Mouse (Mus musculus) limb, embryonic 15.5 days (tissue): ENCODE measurements at regions not wholly inside any gene's neighbourhood (a gene's known extent, or its start where the extent isn't known, plus 50 kb on each side); places are given as distances from the start of the nearest gene placed in this dataset.
A peak's percentile ranks its signal among the peaks of the same experiment; 100 is the strongest.

Experiments used
- ATAC-seq: fragments of 200-750 bp; cut with Nextera tagmentation; 2 replicates; pipeline ENCODE4 v1.8.0; 2017; ENCODE audit warnings: low read depth, moderate TSS enrichment; ENCODE audit not compliant: insufficient number of reproducible peaks, low FRiP score, low TSS enrichment
- H3K27ac ChIP-seq: fragments of 300-500 bp; sonication (generic); 2 replicates; pipeline ENCODE4 v1.5.1; 2015; ENCODE audit warnings: moderate library complexity, mild to moderate bottlenecking, inconsistent platforms
- H3K27me3 ChIP-seq: fragments of 300-500 bp; sonication (generic); 2 replicates; pipeline ENCODE4 v1.6.1; 2015; ENCODE audit warnings: inconsistent platforms
- H3K36me3 ChIP-seq: fragments of 300-500 bp; sonication (generic); 2 replicates; pipeline ENCODE4 v1.6.1; 2015; ENCODE audit warnings: inconsistent platforms
- H3K4me1 ChIP-seq: fragments of 300-500 bp; sonication (generic); 2 replicates; pipeline ENCODE4 v1.6.1; 2015; ENCODE audit warnings: inconsistent platforms
- H3K4me2 ChIP-seq: fragments of 300-500 bp; sonication (generic); 2 replicates; pipeline ENCODE4 v1.6.1; 2015; ENCODE audit warnings: mild to moderate bottlenecking, inconsistent platforms
- H3K4me3 ChIP-seq: fragments of 300-500 bp; sonication (generic); 2 replicates; pipeline ENCODE4 v1.5.1; 2015; ENCODE audit warnings: mild to moderate bottlenecking, inconsistent platforms
- H3K9ac ChIP-seq: fragments of 300-500 bp; sonication (generic); 2 replicates; pipeline ENCODE4 v1.6.1; 2015; ENCODE audit warnings: inconsistent platforms
- H3K9me3 ChIP-seq: fragments of 300-500 bp; sonication (generic); 2 replicates; pipeline ENCODE4 v1.6.1; 2016; ENCODE audit warnings: inconsistent platforms
- WGBS: fragments of 180-500 bp; shearing (Covaris S2); methylation state at CpG from one replicate; pipeline ENCODE4 v1.1.7; 2015; 5-methylcytosine and 5-hydroxymethylcytosine counted together

DNA sequence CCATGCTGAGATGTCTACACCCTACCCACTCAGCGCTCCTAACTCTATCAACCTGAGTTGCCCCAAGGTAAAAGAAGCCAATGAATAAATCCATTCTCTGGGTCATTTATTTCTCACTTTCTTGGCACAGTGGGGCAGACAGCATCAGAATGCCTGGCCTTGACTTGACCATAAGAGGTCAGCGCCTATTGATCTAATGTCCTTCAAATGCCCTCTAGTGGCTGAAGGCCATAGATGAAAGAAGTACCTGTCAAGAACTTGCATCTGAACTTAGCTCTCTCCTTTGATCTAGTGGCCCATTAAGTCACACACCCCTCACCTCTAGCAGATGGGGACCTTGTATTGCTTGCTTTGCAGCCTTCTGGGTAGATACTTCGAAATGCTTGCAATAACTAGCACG lies 159.5 kb upstream of the Smarca2 start:
- H3K4me3 ChIP-seq: no peak overlapping the region
- no peak for ATAC-seq
- no peak overlapping the region for H3K27ac ChIP-seq
- WGBS: 79% methylated on average over 4 of the region's 4 CpGs
- H3K36me3 ChIP-seq: no peaks in the 10 kb centered on the region
- no peaks in the 10 kb centered on the region for H3K9me3 ChIP-seq
- no peak overlapping the region for H3K9ac ChIP-seq
- H3K27me3 ChIP-seq: no peaks in the 10 kb centered on the region
- H3K4me1 ChIP-seq: no peaks in the 10 kb centered on the region
- H3K4me2 ChIP-seq: no peak overlapping the region

DNA sequence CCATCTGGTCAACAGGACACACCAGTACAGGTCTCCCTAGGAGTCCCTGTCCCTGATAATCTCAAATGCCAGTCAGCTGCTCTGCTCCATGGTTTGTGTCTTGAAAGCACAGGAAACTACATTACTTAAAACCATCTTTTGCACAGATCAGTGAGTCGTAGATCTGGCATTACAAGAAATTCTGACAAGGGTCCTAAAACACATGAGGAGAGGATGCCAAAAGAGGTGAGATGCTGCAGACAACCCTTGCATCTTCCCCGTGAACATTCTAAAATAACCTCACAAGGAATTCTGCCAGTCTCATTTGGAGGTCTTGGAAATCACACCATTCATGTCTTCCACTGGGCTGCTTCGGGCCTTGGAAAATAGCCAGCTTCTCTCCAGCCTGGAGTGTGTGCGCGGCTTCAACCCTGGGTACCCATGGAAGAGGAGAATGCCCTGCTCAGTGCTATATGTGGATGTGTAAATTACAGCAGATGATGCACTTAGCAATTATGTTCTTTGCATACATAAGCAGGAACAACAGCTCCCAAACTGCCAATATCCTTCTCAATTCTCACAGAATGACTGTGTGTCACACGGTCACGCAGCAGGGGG lies 157.3 kb upstream of the Smarca2 start:
- H3K9me3 ChIP-seq: no peaks in the 10 kb centered on the region
- H3K9ac ChIP-seq: no peak overlapping the region
- ATAC-seq: no peak
- H3K36me3 ChIP-seq: no peaks in the 10 kb centered on the region
- no peak overlapping the region for H3K4me3 ChIP-seq
- no peak overlapping the region for H3K4me2 ChIP-seq
- no peaks in the 10 kb centered on the region for H3K4me1 ChIP-seq
- H3K27me3 ChIP-seq: no peaks in the 10 kb centered on the region
- 79% methylated on average over 7 of the region's 7 CpGs for WGBS
- no peak overlapping the region for H3K27ac ChIP-seq

- Histone ChIP-seq H3K36me3 (no peaks in the 10 kb centered on the region), H3K27me3 (0 out of 2 replicates have a peak, but pooled peaks cover 2% of the 10 kb centered on the region), H3K4me2 (no peak overlapping the region), H3K9ac (no peak overlapping the region), H3K9me3 (no peaks in the 10 kb centered on the region), H3K4me3 (no peak overlapping the region), H3K27ac (no peak overlapping the region), H3K4me1 (no peaks in the 10 kb centered on the region)
- no peak for ATAC-seq
- WGBS: 46% methylated on average over 4 of the region's 4 CpGs
Measured at GRCm38 (mm10) chr19:26461712-26462111, 143.1 kb upstream of the Smarca2 start.

DNA sequence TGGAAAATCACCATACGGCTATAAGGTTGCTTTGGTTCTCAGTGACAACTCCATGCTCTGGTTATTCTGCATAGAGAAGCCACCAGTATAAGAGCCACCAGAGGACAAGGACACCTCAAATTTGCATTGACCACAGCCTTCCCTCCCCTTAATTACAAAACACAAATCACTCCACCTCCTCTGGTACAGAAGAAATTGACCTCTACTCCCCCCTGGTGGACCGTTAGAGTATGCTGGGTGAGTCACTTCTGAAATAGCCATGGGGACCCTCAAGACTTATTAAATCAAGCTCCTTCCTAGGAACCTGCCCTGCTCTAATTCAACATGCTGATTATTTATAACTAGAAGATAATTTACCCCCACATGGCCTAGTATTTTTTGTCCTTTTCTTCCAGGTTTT lies 139.6 kb upstream of the Smarca2 start:
- no peaks in the 10 kb centered on the region for H3K36me3 ChIP-seq
- 0 out of 2 replicates have a peak, but pooled peaks cover 2% of the 10 kb centered on the region for H3K27me3 ChIP-seq
- H3K9me3 ChIP-seq: no peaks in the 10 kb centered on the region
- H3K9ac ChIP-seq: no peak overlapping the region
- H3K4me1 ChIP-seq: no peaks in the 10 kb centered on the region
- no peak overlapping the region for H3K4me3 ChIP-seq
- ATAC-seq: no peak
- WGBS: 47% methylated on average over 2 of the region's 2 CpGs
- H3K27ac ChIP-seq: no peak overlapping the region
- H3K4me2 ChIP-seq: no peak overlapping the region

GRCm38 (mm10) chr19:26466244-26466643 lies 138.6 kb upstream of the Smarca2 start:
- WGBS: 77% methylated on average over 4 of the region's 4 CpGs
- Histone ChIP-seq H3K27me3 (0 out of 2 replicates have a peak, but pooled peaks cover 2% of the 10 kb centered on the region), H3K9ac (no peak overlapping the region), H3K36me3 (no peaks in the 10 kb centered on the region), H3K4me3 (no peak overlapping the region), H3K9me3 (no peaks in the 10 kb centered on the region), H3K4me2 (no peak overlapping the region), H3K27ac (no peak overlapping the region), H3K4me1 (no peaks in the 10 kb centered on the region)
- no peak for ATAC-seq

GRCm38 (mm10) chr19:26467179-26467651 lies 137.6 kb upstream of the Smarca2 start:
- Histone ChIP-seq H3K4me2 (no peak overlapping the region), H3K4me1 (no peaks in the 10 kb centered on the region), H3K36me3 (no peaks in the 10 kb centered on the region), H3K27ac (no peak overlapping the region), H3K9ac (no peak overlapping the region), H3K9me3 (no peaks in the 10 kb centered on the region), H3K27me3 (0 out of 2 replicates have a peak, but pooled peaks cover 2% of the 10 kb centered on the region), H3K4me3 (no peak overlapping the region)
- no peak for ATAC-seq
- 51% methylated on average over 5 of the region's 5 CpGs for WGBS

DNA sequence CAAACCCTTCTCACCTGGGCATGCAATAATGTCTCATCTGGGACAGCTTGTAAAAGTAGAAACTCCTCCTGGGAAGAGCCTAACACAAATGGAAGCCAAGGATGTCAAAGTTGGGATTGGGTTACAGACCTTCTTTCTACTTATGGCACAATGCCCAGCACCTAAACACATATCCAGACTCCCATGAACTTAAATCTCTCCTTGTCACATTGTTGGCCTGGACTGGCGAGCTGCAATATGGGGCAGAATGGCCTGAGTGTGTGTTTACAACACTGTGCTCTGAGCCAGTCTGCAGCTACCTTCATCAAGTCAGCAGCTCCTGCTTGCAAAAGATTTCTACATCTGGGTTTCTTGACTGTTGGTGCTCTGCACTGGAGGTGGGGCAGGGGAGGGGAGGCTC lies 132.2 kb upstream of the Smarca2 start:
- 57% methylated on average over 1 of the region's 1 CpGs for WGBS
- Histone ChIP-seq H3K27ac (no peak overlapping the region), H3K9ac (no peak overlapping the region), H3K4me3 (no peak overlapping the region), H3K27me3 (no peaks in the 10 kb centered on the region), H3K36me3 (no peaks in the 10 kb centered on the region), H3K4me1 (peaks cover 13% of the 10 kb centered on the region), H3K9me3 (no peaks in the 10 kb centered on the region), H3K4me2 (no peak overlapping the region)
- no peak for ATAC-seq

- H3K27ac ChIP-seq: no peak overlapping the region
- peaks cover 13% of the 10 kb centered on the region for H3K4me1 ChIP-seq
- no peaks in the 10 kb centered on the region for H3K27me3 ChIP-seq
- H3K36me3 ChIP-seq: no peaks in the 10 kb centered on the region
- no peaks in the 10 kb centered on the region for H3K9me3 ChIP-seq
- no peak for ATAC-seq
- H3K9ac ChIP-seq: no peak overlapping the region
- H3K4me3 ChIP-seq: no peak overlapping the region
- no peak overlapping the region for H3K4me2 ChIP-seq
- 74% methylated on average over 3 of the region's 3 CpGs for WGBS
Measured at GRCm38 (mm10) chr19:26473211-26473610, 131.6 kb upstream of the Smarca2 start.

GRCm38 (mm10) chr19:26475197-26475596 lies 129.7 kb upstream of the Smarca2 start:
- H3K27ac ChIP-seq: no peak overlapping the region

DNA sequence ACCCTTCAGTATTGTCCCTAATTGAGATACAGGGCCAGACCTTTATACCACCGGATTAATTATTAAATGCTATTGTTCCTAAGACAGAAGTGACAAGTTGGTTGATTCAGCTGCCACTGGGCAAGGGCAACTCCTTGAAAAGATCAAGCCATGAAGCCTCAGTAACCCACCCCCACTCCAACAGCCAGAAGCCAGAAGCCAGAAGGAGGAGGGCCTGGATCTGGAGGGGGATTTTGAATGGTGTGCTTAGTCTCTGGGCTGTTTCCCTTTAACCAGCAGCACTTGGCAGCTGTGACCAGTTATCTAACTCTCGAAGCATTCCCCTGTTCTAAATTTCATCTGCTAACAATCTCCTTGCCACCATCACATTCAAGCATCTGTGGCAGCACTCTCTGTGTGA lies 129.1 kb upstream of the Smarca2 start:
- Histone ChIP-seq H3K9me3 (no peaks in the 10 kb centered on the region), H3K4me3 (no peak overlapping the region), H3K4me1 (peaks cover 13% of the 10 kb centered on the region), H3K4me2 (no peak overlapping the region), H3K27ac (peak overlapping the region; percentile 64), H3K36me3 (no peaks in the 10 kb centered on the region), H3K27me3 (no peaks in the 10 kb centered on the region), H3K9ac (no peak overlapping the region)
- 43% methylated on average over 2 of the region's 2 CpGs for WGBS
- peak; percentile 65; the same call in 1 of the 2 replicates for ATAC-seq

More at GRCm38 (mm10) chr19:26475197-26475596, 129.7 kb upstream of the Smarca2 start:
- no peaks in the 10 kb centered on the region for H3K27me3 ChIP-seq
- ATAC-seq: no peak
- H3K4me2 ChIP-seq: no peak overlapping the region
- H3K4me3 ChIP-seq: no peak overlapping the region
- 77% methylated on average over 2 of the region's 2 CpGs for WGBS
- H3K4me1 ChIP-seq: peaks cover 13% of the 10 kb centered on the region
- H3K36me3 ChIP-seq: no peaks in the 10 kb centered on the region
- H3K9me3 ChIP-seq: no peaks in the 10 kb centered on the region
- no peak overlapping the region for H3K9ac ChIP-seq

GRCm38 (mm10) chr19:26478055-26478737 lies 126.7 kb upstream of the Smarca2 start:
- peaks cover 10% of the 10 kb centered on the region for H3K4me1 ChIP-seq
- no peaks in the 10 kb centered on the region for H3K27me3 ChIP-seq
- H3K9me3 ChIP-seq: no peaks in the 10 kb centered on the region
- no peak overlapping the region for H3K9ac ChIP-seq
- H3K27ac ChIP-seq: no peak overlapping the region
- H3K4me2 ChIP-seq: no peak overlapping the region
- 73% methylated on average over 16 of the region's 16 CpGs for WGBS
- no peaks in the 10 kb centered on the region for H3K36me3 ChIP-seq
- no peak for ATAC-seq
- no peak overlapping the region for H3K4me3 ChIP-seq

DNA sequence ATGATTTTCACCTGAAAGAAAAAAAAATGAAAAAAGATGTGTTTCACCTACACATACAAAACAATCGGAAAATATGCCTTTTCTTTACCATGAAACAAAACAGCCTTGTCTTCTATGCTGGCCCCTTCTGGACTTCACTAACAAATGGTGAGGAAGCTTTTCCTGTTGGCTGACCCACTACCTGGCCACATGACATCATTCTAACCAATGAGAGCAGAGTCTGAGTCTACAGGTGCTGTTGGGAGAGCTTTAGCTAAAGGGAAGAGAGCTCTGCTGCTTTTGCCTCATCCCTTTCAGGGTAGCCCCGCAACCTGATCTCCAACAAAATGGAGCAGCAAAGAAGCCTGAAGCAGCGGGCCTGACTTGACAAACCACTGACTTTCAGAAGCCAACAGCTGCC lies 120.5 kb upstream of the Smarca2 start:
- Histone ChIP-seq H3K4me2 (no peak overlapping the region), H3K9me3 (no peaks in the 10 kb centered on the region), H3K9ac (no peak overlapping the region), H3K27me3 (no peaks in the 10 kb centered on the region), H3K4me1 (no peaks in the 10 kb centered on the region), H3K4me3 (no peak overlapping the region), H3K27ac (no peak overlapping the region), H3K36me3 (no peaks in the 10 kb centered on the region)
- ATAC-seq: no peak
- 77% methylated on average over 3 of the region's 3 CpGs for WGBS
